Mouse (Mus musculus) lung, adult 18-20 months (tissue): ENCODE results near the gene 2210418O10Rik.
"Not testable (repeated sequence)": the region's sequence is repeated elsewhere in the genome, so short reads cannot be mapped to it uniquely, and the experiment has no call there.

ENCODE experiments used
- DNase-seq, 2 experiments: peaks; one replicate each; pipeline ENCODE4 v3.0.0; 2022; ENCODE audit warnings: mixed read lengths in 2 of 2

The 2210418O10Rik gene

DNA sequence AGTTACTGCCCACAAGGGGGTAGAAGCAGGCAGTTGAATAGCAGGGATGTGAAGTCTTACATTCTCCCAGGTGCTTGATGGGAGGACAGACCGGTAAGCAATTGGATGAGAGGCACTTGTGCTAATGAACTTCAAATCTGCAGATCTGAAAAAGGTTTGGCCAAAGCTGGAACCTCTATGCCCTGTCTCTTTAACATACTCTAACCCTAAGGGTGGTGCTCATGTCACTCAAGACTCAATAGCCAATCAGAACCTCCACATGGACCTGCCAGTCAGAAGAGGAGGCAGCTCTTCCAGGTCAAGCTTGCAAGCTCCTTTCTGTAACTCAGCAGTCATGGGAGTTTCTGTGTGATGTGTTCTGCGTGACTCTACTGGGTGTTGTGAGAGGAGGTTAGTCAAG, at the start of gene 2210418O10Rik:
Gene 2210418O10Rik, plus strand, starts transcription at position 301 of the 400 bp plus-strand sequence.
- DNase-seq: not testable (repeated sequence)

DNA sequence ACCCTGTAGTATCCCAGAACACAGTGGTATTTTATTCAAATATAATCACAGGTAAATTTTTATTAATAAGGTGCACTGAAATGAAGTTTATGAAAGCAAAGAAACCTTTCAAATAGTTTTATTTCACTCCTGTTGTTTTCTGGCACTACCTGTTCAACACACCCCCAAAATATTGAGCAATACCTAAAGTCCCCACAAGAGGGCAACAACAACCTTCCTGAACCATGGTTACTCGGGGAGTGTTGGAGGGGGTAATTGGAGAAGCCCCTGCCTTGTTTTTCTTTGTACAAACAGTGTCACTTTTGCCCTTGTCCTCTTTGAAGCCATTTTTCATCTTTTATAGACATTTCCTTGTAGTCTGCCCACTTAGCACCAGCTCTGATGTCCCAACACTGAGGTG, 22.1 kb downstream of the 2210418O10Rik start:
- not testable (repeated sequence) for DNase-seq
